Mouse (Mus musculus): ENCODE data around the gene Mgat5b. TPM values are rescaled to one million over a fixed set of nuclear protein-coding genes. Genes with fewer than 3 reads are reported as not detected.

Gene Mgat5b
- polyA plus RNA-seq, 1 experiment, result 6.4 TPM

- H3K36me3 ChIP-seq (ENCODE audit: control insufficient read depth, insufficient read depth, low read length), result no peaks in the 10 kb centered on the region
- no peak overlapping the region for H3K4me3 ChIP-seq (ENCODE audit: control insufficient read depth, insufficient read depth, low read length)
- DNase-seq, result no peak
- no peak overlapping the region for H3K27ac ChIP-seq (ENCODE audit: control insufficient read depth, insufficient read depth, low read length)
- TF ChIP-seq CTCF (IDR thresholded peaks at IDR 0.05; ENCODE audit: borderline replicate concordance, control insufficient read depth, extremely low read depth, insufficient read depth, low read length, poor library complexity), result no peak
- TF ChIP-seq POLR2A (IDR thresholded peaks at IDR 0.05; ENCODE audit: control insufficient read depth, extremely low read depth, insufficient read depth, low read length, poor library complexity), result no peak
- H3K27me3 ChIP-seq (ENCODE audit: control insufficient read depth, insufficient read depth, low read length), result no peaks in the 10 kb centered on the region
- 87% methylated on average over 6 of the region's 6 CpGs for WGBS
- H3K4me1 ChIP-seq (replicated peaks; ENCODE audit: control insufficient read depth, insufficient read depth, low read length), result no peaks in the 10 kb centered on the region
Measured at GRCm38 (mm10) chr11:116928031-116928430, 9.4 kb downstream of the Mgat5b start.

- WGBS, result 90% methylated on average over 5 of the region's 5 CpGs
- no peak overlapping the region for H3K27ac ChIP-seq (ENCODE audit: control insufficient read depth, insufficient read depth, low read length)
- H3K4me3 ChIP-seq (ENCODE audit: control insufficient read depth, insufficient read depth, low read length), result no peak overlapping the region
- TF ChIP-seq POLR2A (IDR thresholded peaks at IDR 0.05; ENCODE audit: control insufficient read depth, extremely low read depth, insufficient read depth, low read length, poor library complexity), result no peak
- no peak for TF ChIP-seq CTCF (IDR thresholded peaks at IDR 0.05; ENCODE audit: borderline replicate concordance, control insufficient read depth, extremely low read depth, insufficient read depth, low read length, poor library complexity)
- H3K36me3 ChIP-seq (ENCODE audit: control insufficient read depth, insufficient read depth, low read length), result no peaks in the 10 kb centered on the region
- no peaks in the 10 kb centered on the region for H3K27me3 ChIP-seq (ENCODE audit: control insufficient read depth, insufficient read depth, low read length)
- H3K4me1 ChIP-seq (replicated peaks; ENCODE audit: control insufficient read depth, insufficient read depth, low read length), result no peaks in the 10 kb centered on the region
- no peak for DNase-seq
Measured at GRCm38 (mm10) chr11:116934862-116935261, 16.2 kb downstream of the Mgat5b start.

GRCm38 (mm10) chr11:116935354-116935753, 16.7 kb downstream of the Mgat5b start:
- 65% methylated on average over 9 of the region's 9 CpGs for WGBS
- Histone ChIP-seq H3K36me3 (ENCODE audit: control insufficient read depth, insufficient read depth, low read length) (no peaks in the 10 kb centered on the region), H3K4me1 (replicated peaks; ENCODE audit: control insufficient read depth, insufficient read depth, low read length) (no peaks in the 10 kb centered on the region), H3K27ac (ENCODE audit: control insufficient read depth, insufficient read depth, low read length) (no peak overlapping the region), H3K4me3 (ENCODE audit: control insufficient read depth, insufficient read depth, low read length) (no peak overlapping the region), H3K27me3 (ENCODE audit: control insufficient read depth, insufficient read depth, low read length) (no peaks in the 10 kb centered on the region)
- no peak for DNase-seq
- TF ChIP-seq CTCF (IDR thresholded peaks at IDR 0.05; ENCODE audit: borderline replicate concordance, control insufficient read depth, extremely low read depth, insufficient read depth, low read length, poor library complexity) (no peak), POLR2A (IDR thresholded peaks at IDR 0.05; ENCODE audit: control insufficient read depth, extremely low read depth, insufficient read depth, low read length, poor library complexity) (no peak)

- Histone ChIP-seq H3K4me1 (replicated peaks; ENCODE audit: control insufficient read depth, insufficient read depth, low read length) (no peaks in the 10 kb centered on the region), H3K4me3 (ENCODE audit: control insufficient read depth, insufficient read depth, low read length) (no peak overlapping the region), H3K36me3 (ENCODE audit: control insufficient read depth, insufficient read depth, low read length) (no peaks in the 10 kb centered on the region), H3K27ac (ENCODE audit: control insufficient read depth, insufficient read depth, low read length) (no peak overlapping the region), H3K27me3 (ENCODE audit: control insufficient read depth, insufficient read depth, low read length) (no peaks in the 10 kb centered on the region)
- 87% methylated on average over 9 of the region's 9 CpGs for WGBS
- DNase-seq, result no peak
- TF ChIP-seq POLR2A (IDR thresholded peaks at IDR 0.05; ENCODE audit: control insufficient read depth, extremely low read depth, insufficient read depth, low read length, poor library complexity) (no peak), CTCF (IDR thresholded peaks at IDR 0.05; ENCODE audit: borderline replicate concordance, control insufficient read depth, extremely low read depth, insufficient read depth, low read length, poor library complexity) (no peak)
Measured at GRCm38 (mm10) chr11:116935917-116936316, 17.3 kb downstream of the Mgat5b start.

- Histone ChIP-seq H3K4me3 (ENCODE audit: control insufficient read depth, insufficient read depth, low read length) (no peak overlapping the region), H3K4me1 (replicated peaks; ENCODE audit: control insufficient read depth, insufficient read depth, low read length) (no peaks in the 10 kb centered on the region), H3K27ac (ENCODE audit: control insufficient read depth, insufficient read depth, low read length) (no peak overlapping the region), H3K27me3 (ENCODE audit: control insufficient read depth, insufficient read depth, low read length) (no peaks in the 10 kb centered on the region), H3K36me3 (ENCODE audit: control insufficient read depth, insufficient read depth, low read length) (no peaks in the 10 kb centered on the region)
- WGBS, result 47% methylated on average over 10 of the region's 10 CpGs
- no peak for DNase-seq
- TF ChIP-seq CTCF (IDR thresholded peaks at IDR 0.05; ENCODE audit: borderline replicate concordance, control insufficient read depth, extremely low read depth, insufficient read depth, low read length, poor library complexity) (no peak), POLR2A (IDR thresholded peaks at IDR 0.05; ENCODE audit: control insufficient read depth, extremely low read depth, insufficient read depth, low read length, poor library complexity) (no peak)
Measured at GRCm38 (mm10) chr11:116937141-116937540, 18.5 kb downstream of the Mgat5b start.

GRCm38 (mm10) chr11:116940088-116940855, 21.6 kb downstream of the Mgat5b start:
- TF ChIP-seq POLR2A (IDR thresholded peaks at IDR 0.05; ENCODE audit: control insufficient read depth, extremely low read depth, insufficient read depth, low read length, poor library complexity) (no peak), CTCF (IDR thresholded peaks at IDR 0.05; ENCODE audit: borderline replicate concordance, control insufficient read depth, extremely low read depth, insufficient read depth, low read length, poor library complexity) (no peak)
- 29% methylated on average over 20 of the region's 20 CpGs for WGBS
- H3K36me3 ChIP-seq (ENCODE audit: control insufficient read depth, insufficient read depth, low read length), result no peaks in the 10 kb centered on the region
- H3K27ac ChIP-seq (ENCODE audit: control insufficient read depth, insufficient read depth, low read length), result no peak overlapping the region
- no peak overlapping the region for H3K4me3 ChIP-seq (ENCODE audit: control insufficient read depth, insufficient read depth, low read length)
- no peak for DNase-seq
- no peaks in the 10 kb centered on the region for H3K27me3 ChIP-seq (ENCODE audit: control insufficient read depth, insufficient read depth, low read length)
- H3K4me1 ChIP-seq (replicated peaks; ENCODE audit: control insufficient read depth, insufficient read depth, low read length), result no peaks in the 10 kb centered on the region
